Mouse (Mus musculus): ENCODE results near the gene Olfr632.

GRCm38 (mm10) chr7:103942730-103943129 lies 8.6 kb downstream of the Olfr632 start:
- TF ChIP-seq ZNF384 (IDR thresholded peaks at IDR 0.05; ENCODE audit: low read depth, low read length) (no peak), EP300 (IDR thresholded peaks at IDR 0.05; ENCODE audit: low read length) (no peak), ETS1 (conservative IDR thresholded peaks at IDR 0.05; ENCODE audit: low read depth, low read length) (no peak), UBTF (IDR thresholded peaks at IDR 0.05; ENCODE audit: low read depth, low read length) (no peak), IRF4 (IDR thresholded peaks at IDR 0.05; ENCODE audit: low read depth, low read length) (no peak), CTCF (conservative IDR thresholded peaks at IDR 0.05 in 1 of 2, IDR thresholded peaks at IDR 0.05 in 1 of 2; ENCODE audit: low read depth in 2 of 2, low read length in 2 of 2) (peak; percentile 77 to 80), E2F4 (IDR thresholded peaks at IDR 0.05; ENCODE audit: insufficient replicate concordance, low read depth, low read length) (no peak), MAFK (IDR thresholded peaks at IDR 0.05; ENCODE audit: insufficient replicate concordance, low read length) (no peak), TBP (conservative IDR thresholded peaks at IDR 0.05; ENCODE audit: low read depth, low read length) (no peak), POLR2A (IDR thresholded peaks at IDR 0.05; ENCODE audit: low read depth, low read length) (no peak), SIN3A (IDR thresholded peaks at IDR 0.05; ENCODE audit: low read length) (no peak)
